Mouse (Mus musculus) midbrain, embryonic 16.5 days (tissue): ENCODE measurements around the gene Arhgap15. TPM values are rescaled to one million over a fixed set of nuclear protein-coding genes. Genes with fewer than 3 reads are reported as not detected.
A peak's percentile ranks its signal among the peaks of the same experiment; 100 is the strongest.

Experiments
- ATAC-seq: fragments of 200-750 bp; cut with Nextera tagmentation; 2 replicates; pipeline ENCODE4 v1.8.0; 2017; ENCODE audit warnings: moderate TSS enrichment
- H3K27ac ChIP-seq: fragments of 300-500 bp; sonication (generic); 2 replicates; pipeline ENCODE4 v1.5.1; 2014; ENCODE audit warnings: mild to moderate bottlenecking, low read length, mixed read lengths
- H3K27me3 ChIP-seq: fragments of 300-500 bp; sonication (generic); 2 replicates; pipeline ENCODE4 v1.6.1; 2014; ENCODE audit warnings: low read depth, low read length, mixed read lengths; ENCODE audit not compliant: control insufficient read depth, insufficient read depth
- H3K36me3 ChIP-seq: fragments of 300-500 bp; sonication (generic); 2 replicates; pipeline ENCODE4 v1.6.1; 2014; ENCODE audit warnings: mild to moderate bottlenecking, low read length, moderate library complexity, mixed read lengths; ENCODE audit not compliant: control insufficient read depth, insufficient read depth
- H3K4me1 ChIP-seq: fragments of 300-500 bp; sonication (generic); 2 replicates; pipeline ENCODE4 v1.6.1; 2014; ENCODE audit warnings: mild to moderate bottlenecking, low read length, mixed read lengths; ENCODE audit not compliant: control insufficient read depth, insufficient read depth
- H3K4me2 ChIP-seq: fragments of 300-500 bp; sonication (generic); 2 replicates; pipeline ENCODE4 v1.6.1; 2014; ENCODE audit warnings: mild to moderate bottlenecking, low read length, mixed read lengths
- H3K4me3 ChIP-seq: fragments of 300-500 bp; sonication (generic); 2 replicates; pipeline ENCODE4 v1.5.1; 2014; ENCODE audit warnings: low read depth, mild to moderate bottlenecking, low read length, moderate library complexity, mixed read lengths
- H3K9ac ChIP-seq: fragments of 300-500 bp; sonication (generic); 2 replicates; pipeline ENCODE4 v1.6.1; 2014; ENCODE audit warnings: low read depth, low read length, mixed read lengths
- H3K9me3 ChIP-seq: fragments of 300-500 bp; sonication (generic); replicated peaks from 2 replicates; pipeline ENCODE4 v1.6.1; 2014; ENCODE audit warnings: mild to moderate bottlenecking, low read length, mixed read lengths; ENCODE audit not compliant: control insufficient read depth, poor library complexity, severe bottlenecking
- WGBS: fragments of 180-500 bp; shearing (Covaris S2); extraction: QIAGEN DNeasy Blood & Tissue Kit; methylation state at CpG from one replicate; pipeline ENCODE4 v1.1.7; 2014; 5-methylcytosine and 5-hydroxymethylcytosine counted together
- polyA plus RNA-seq: library from polyadenylated mRNA; unstranded; fragments of >200 nt; fragmentation: Nextera tagmentation; extraction: Ambion mirVana; gene quantifications from 2 replicates; pipeline ENCODE4 v1.2.1, GENCODE M21; 2015

Arhgap15 gene
- polyA plus RNA-seq, 1 experiment from 2014 or later: 1.1 TPM

DNA sequence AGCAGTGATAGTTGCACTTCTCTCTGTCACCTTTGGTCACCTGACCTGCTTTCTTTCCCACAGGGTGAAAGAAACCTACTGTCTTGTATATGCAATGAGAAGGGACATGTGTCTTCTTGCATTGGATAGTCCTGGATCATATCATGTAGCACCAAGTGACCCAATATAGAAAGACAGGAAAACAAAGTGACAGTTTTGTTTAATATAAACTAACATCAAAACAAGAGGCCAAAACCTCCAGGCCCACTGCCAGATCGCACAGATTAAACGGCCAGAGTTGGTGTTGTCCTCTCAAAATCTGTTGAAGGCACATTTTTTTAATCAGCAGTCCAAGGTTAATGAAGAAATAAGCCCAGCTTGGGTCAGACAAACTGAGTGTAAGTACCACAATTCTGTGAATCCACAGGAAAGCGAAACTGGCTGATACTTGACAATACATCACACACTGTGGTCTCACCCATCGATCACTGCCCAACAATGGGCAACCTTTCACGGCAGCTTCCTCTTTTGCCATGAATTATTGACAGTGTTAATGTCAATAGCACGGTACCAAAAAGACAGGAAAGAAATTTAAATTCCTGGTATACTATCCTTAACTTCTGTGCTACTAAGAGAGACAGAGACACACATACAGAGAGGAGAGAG, 41.5 kb downstream of the Arhgap15 start:
- Histone ChIP-seq H3K27me3 (no peaks in the 10 kb centered on the region), H3K9me3 (no peaks in the 10 kb centered on the region), H3K4me2 (no peak overlapping the region), H3K4me1 (peaks cover 9% of the 10 kb centered on the region; the same call in 1 of the 2 replicates), H3K27ac (no peak overlapping the region), H3K9ac (no peak overlapping the region), H3K36me3 (no peaks in the 10 kb centered on the region), H3K4me3 (no peak overlapping the region)
- 80% methylated on average over 6 of the region's 6 CpGs for WGBS
- ATAC-seq: no peak

GRCm38 (mm10) chr2:43791575-43791974, 43.0 kb downstream of the Arhgap15 start:
- ATAC-seq: no peak
- H3K9me3 ChIP-seq: no peaks in the 10 kb centered on the region
- peaks cover 9% of the 10 kb centered on the region; the same call in 1 of the 2 replicates for H3K4me1 ChIP-seq
- no peak overlapping the region for H3K27ac ChIP-seq
- no peaks in the 10 kb centered on the region for H3K36me3 ChIP-seq
- no peaks in the 10 kb centered on the region for H3K27me3 ChIP-seq
- H3K4me3 ChIP-seq: no peak overlapping the region
- H3K4me2 ChIP-seq: no peak overlapping the region
- WGBS: 83% methylated on average over 6 of the region's 6 CpGs
- H3K9ac ChIP-seq: no peak overlapping the region

DNA sequence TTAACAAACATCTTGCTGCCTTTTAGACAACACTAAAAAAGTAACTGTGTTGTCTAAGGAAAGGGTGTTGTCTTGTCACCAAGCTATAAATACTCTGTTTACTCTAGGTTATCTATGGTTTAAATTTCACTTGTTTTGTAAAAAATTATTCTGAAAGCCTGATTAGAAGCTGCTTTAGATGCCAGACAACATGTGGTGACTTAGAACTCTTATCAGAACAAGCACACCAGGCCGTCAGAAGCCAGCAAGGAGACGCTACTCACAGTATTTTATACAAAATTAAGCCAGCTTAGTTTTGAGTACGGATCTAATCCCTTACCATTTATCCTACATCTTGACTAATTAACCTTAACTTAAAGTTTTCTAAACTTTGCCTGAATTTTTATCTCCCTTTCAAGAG, 44.5 kb downstream of the Arhgap15 start:
- Histone ChIP-seq H3K4me2 (no peak overlapping the region), H3K4me3 (no peak overlapping the region), H3K9ac (no peak overlapping the region), H3K27me3 (no peaks in the 10 kb centered on the region), H3K9me3 (no peaks in the 10 kb centered on the region), H3K36me3 (no peaks in the 10 kb centered on the region), H3K27ac (no peak overlapping the region), H3K4me1 (peaks cover 4% of the 10 kb centered on the region; the same call in 1 of the 2 replicates)
- ATAC-seq: no peak
- WGBS: 61% methylated on average over 3 of the region's 3 CpGs

DNA sequence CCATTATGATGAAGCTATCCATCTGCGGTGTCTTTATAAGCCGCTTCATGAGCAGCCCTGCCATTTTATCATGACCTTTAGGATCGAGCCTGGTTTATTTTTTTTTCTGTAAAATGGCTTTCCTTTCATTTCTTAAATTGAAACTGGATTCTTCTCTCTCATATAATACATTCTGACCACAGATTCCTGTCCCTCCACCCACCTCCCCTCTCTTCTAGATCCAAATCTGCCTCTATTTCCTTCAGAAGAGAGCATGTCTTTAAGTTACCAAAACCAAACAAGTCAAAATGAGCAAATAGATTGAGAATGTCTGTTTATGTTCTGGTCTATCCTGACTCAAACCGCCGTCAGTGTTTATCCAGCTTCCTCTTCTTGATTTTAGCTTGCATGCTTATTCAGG, 46.1 kb downstream of the Arhgap15 start:
- H3K9ac ChIP-seq: no peak overlapping the region
- no peaks in the 10 kb centered on the region for H3K27me3 ChIP-seq
- no peaks in the 10 kb centered on the region for H3K36me3 ChIP-seq
- no peaks in the 10 kb centered on the region for H3K4me1 ChIP-seq
- no peak for ATAC-seq
- whole genome bisulfite sequencing: 93% methylated on average over 5 of the region's 5 CpGs
- H3K4me2 ChIP-seq: no peak overlapping the region
- no peaks in the 10 kb centered on the region for H3K9me3 ChIP-seq
- H3K4me3 ChIP-seq: no peak overlapping the region
- no peak overlapping the region for H3K27ac ChIP-seq

- ATAC-seq: no peak
- H3K9me3 ChIP-seq: no peaks in the 10 kb centered on the region
- no peak overlapping the region for H3K9ac ChIP-seq
- no peak overlapping the region for H3K27ac ChIP-seq
- no peak overlapping the region for H3K4me3 ChIP-seq
- no peak overlapping the region for H3K4me2 ChIP-seq
- no peaks in the 10 kb centered on the region for H3K36me3 ChIP-seq
- 93% methylated on average over 4 of the region's 4 CpGs for WGBS
- no peaks in the 10 kb centered on the region for H3K4me1 ChIP-seq
- no peaks in the 10 kb centered on the region for H3K27me3 ChIP-seq
Observed at GRCm38 (mm10) chr2:43796448-43796847, 47.8 kb downstream of the Arhgap15 start.

DNA sequence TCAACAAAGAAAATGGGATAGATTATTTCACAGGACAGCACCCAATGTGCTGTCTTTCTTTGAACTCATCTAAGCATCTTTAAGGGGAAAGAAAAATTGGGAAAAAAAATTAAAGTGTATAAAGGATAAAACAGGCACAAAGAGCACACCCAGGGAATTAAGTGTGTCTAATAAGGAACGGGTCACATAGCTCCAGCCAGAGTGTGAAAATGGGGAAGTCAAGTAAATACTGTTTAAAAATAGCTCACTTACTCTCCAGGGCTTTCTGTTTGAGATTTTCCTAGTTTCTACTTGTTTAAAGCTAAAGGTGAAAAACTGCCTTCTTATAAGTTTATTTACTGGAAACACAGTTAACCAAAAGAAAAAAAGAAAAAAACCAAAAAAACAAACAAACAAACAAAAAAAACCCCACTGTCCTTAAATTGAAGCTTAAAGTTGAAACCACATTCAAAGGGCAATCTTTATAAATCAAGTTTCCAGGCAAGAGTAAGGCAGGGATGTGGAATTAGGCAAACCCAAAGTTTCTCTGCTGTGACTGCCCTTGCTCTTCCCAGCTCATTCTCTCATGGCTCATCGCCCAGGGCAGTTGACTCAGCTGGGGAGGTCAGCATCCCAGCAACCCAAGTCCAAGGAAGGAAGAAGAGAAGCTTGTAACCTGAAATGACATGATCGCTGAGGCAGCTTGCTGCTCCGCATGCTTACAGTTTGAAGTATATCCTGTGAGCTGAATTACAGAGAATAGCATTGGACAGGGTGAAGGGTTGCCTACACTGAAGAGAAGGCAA, 57.5 kb downstream of the Arhgap15 start:
- no peak overlapping the region for H3K4me3 ChIP-seq
- no peaks in the 10 kb centered on the region for H3K4me1 ChIP-seq
- H3K9me3 ChIP-seq: no peaks in the 10 kb centered on the region
- no peaks in the 10 kb centered on the region for H3K36me3 ChIP-seq
- no peak overlapping the region for H3K9ac ChIP-seq
- H3K27me3 ChIP-seq: no peaks in the 10 kb centered on the region
- H3K27ac ChIP-seq: no peak overlapping the region
- H3K4me2 ChIP-seq: no peak overlapping the region
- no peak for ATAC-seq
- 69% methylated on average over 4 of the region's 4 CpGs for WGBS

DNA sequence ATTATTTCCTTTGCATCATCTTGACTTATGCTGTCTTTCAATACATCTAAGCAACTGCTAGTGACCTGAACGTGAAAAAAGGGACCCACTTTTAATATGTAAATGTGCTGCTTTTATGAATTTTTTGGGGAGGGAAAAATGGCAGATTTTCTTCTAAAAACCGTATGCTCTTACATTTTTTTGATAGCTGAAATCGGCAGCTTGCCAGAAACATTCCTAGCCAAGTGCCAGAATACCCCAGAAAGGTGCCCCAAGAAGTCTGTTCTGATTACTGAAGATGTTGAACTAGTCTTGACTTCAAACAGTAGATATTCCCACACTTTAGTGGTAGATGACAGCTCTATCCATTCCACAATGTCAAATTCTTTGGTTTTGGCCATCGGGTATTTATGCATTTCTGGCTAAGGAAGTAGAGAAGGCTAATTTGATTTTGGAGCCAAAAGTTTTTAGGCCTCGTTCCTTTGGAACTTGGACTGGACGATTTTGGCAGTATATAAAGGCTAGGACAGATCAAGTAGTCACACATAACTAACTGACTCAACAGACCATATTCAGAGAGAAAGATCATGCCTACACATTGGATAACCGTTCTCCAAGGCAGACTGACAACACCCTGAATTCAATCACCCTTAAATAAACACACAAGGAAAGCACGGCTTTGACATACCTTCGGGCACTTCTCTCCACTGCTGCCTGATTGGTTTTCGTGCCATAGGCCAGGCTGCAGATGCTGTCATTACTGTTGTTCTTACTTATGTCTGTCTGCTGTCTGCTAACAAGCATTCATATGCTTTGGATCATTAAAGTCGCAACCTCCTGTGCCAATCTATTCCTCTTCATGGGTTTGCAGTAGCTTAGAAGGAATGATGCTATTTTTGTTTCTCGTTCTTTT, 67.5 kb downstream of the Arhgap15 start:
- Histone ChIP-seq H3K27ac (no peak overlapping the region), H3K4me1 (no peaks in the 10 kb centered on the region), H3K4me2 (no peak overlapping the region), H3K27me3 (no peaks in the 10 kb centered on the region), H3K9ac (no peak overlapping the region), H3K4me3 (no peak overlapping the region), H3K36me3 (no peaks in the 10 kb centered on the region), H3K9me3 (no peaks in the 10 kb centered on the region)
- ATAC-seq: no peak
- WGBS: 87% methylated on average over 12 of the region's 12 CpGs

GRCm38 (mm10) chr2:43816788-43817581, 68.4 kb downstream of the Arhgap15 start:
- Histone ChIP-seq H3K36me3 (no peaks in the 10 kb centered on the region), H3K9ac (no peak overlapping the region), H3K4me3 (no peak overlapping the region), H3K4me2 (no peak overlapping the region), H3K9me3 (no peaks in the 10 kb centered on the region), H3K27ac (no peak overlapping the region), H3K4me1 (no peaks in the 10 kb centered on the region), H3K27me3 (no peaks in the 10 kb centered on the region)
- ATAC-seq: peak; percentile 56; the same call in 1 of the 2 replicates
- 85% methylated on average over 8 of the region's 8 CpGs for WGBS
